Mouse (Mus musculus): ENCODE measurements at regions not wholly inside any gene's neighbourhood (a gene's known extent, or its start where the extent isn't known, plus 50 kb on each side); places are given as distances from the start of the nearest gene placed in this dataset.

DNA sequence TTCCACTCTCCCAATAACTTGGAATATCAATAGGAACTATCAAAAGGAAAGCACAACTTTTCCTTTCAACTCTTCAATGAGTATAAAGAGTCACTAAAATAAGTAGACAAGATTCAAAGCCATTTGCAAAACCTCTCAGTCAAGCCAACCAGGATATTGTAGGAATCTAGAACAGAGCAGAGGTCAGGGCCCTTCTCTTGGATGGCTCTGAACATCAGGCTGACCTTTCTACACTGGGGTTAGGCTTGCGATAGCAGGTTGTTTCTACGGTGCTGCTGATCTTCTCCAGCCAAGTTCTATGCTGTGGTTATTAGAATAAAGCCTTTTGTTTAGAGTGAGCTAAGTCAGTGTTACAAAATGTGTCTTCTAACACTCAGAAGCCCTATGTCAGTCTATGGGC, 658.6 kb downstream of the Ofcc1 start:
- DNase-seq: no peak

DNA sequence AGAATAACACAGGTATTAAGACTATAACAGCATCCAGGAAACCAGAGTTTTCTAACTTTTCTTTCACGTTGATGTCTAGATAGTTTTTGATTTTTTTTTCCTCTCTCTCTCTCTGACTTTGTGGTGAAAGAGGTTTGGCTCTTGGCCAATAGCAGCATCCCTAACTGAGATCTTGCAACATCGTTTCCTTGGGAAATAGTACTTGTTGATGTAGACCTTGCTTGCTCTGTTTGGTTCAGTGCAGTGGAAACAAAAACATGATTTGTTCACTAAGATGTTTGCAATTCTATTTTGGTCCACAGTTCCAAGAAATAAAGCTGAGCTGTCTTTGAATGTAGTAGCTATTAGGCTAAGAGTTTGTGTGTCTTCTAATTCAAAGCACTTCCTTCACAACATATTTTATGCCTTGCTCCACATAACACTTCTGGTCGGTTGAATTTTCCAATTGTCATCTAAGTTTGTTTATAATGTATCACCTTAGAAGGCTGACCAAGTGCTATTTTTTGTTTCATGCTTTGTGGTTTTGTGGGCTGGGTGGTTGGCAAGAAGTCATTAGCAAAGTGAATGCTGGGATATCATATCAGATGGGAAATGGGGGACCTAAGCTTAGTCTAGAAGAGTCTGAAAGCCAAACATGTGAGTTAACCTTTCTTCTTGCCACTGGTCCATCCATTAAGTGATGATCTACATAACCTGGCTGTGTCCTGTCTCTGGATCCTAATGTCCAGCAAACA, 669.8 kb downstream of the Ofcc1 start:
- peak; percentile 1 for DNase-seq

DNA sequence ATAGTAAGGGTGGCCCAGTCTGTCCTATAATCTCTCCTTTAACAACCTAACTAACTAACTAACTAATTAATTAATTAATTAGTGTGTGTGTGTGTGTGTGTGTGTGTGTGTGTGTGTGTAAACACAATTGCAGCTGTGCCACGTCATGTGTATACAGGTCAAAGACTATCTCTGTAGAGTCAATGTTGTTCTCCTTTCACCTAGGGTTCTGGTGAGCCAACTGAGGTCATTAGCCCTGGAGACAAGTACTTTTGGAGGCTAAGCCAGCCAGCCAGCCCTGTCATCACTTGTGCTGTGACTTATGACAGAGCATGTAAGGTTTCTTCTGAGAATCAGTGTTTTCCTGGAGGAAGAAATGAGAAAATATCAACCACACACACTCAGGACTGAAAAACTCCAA, 696.7 kb downstream of the Ofcc1 start:
- DNase-seq: no peak

DNA sequence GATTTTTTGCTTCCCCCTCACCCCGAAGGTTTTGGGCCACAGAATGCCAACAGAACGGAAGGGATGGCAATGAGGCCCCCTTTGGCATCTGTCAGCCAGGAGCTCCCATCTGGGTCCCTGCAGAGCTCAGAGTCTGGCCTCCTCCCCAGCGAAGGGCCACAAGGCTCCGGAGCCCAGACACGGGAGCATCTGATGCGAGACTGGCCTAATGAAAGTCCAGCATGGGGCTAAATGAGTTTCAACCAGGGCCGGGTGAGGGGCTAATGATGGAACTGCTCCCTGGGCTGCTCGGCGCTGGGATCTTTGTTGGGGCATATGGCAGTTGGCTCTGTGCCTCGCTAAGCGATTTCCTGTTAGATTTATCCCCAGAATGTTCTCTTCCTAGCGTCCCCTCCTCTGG, 688.8 kb upstream of the Slc35b3 start:
- no peak for DNase-seq

DNA sequence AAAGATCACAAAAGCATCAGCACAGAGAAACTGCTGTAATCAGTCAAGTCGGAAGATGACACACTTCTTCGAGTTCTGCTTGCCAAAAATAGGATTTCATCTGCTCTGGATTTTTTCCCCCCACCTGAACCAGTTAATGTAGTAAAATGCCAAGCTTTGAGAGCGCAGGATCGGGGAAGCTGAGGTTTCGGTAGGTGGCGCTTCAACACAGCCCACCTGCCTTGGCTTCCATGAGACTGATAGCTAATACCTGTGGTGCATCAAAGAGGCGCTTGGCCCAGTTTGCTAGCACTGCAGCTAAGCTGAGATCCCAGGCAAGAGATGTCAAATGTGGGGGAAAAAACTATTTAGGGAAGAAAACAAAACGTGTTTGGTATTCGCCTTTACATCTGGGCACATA, 686.7 kb upstream of the Slc35b3 start:
- peak; percentile 61 for DNase-seq

DNA sequence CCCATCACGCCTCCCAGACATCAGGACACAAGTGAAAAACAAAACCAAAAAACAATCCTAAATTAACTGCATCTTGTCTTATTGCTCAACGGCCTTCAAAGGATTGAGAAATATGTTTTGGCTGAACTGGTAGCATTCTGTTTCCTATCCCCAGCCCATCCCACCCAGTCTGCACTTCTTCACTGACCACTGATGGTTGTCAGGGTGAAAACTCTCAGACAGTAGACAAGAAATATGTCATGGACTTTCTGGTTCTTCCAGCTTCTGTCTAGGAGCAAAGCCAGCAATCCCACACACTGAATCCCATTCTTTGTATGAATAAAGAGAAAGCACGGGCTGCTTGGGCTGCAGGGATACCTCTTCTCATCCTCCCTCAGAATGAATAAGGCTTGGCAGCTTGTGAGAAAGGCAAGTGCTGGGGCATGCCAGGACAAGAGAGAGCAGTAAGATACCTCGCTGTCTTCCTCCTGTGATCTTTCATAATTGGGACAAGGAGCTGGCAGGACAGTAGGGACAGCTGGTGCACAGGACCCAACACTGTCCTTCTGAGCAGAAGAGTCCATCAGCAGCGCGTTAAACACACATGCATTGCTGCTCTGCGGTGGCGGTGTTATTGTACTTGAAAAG, 670.9 kb upstream of the Slc35b3 start:
- peak; percentile 10 for DNase-seq

All from right cerebral cortex, adult 18-20 months (tissue).